Mouse (Mus musculus) bone marrow macrophage, adult 2 months (primary cell): Measurements from ENCODE around the gene Bysl.

Source experiments
- CTCF ChIP-seq: IDR thresholded peaks from 2 replicates; pipeline ENCODE4 v1.5.1; 2012; ENCODE audit warnings: low read depth, mild to moderate bottlenecking, low read length, moderate library complexity
- POLR2A ChIP-seq: IDR thresholded peaks from 2 replicates; pipeline ENCODE4 v1.6.1; 2012; ENCODE audit warnings: mild to moderate bottlenecking, low read depth, low read length, borderline replicate concordance

GRCm38 (mm10) chr17:47597261-47597660 lies 14.0 kb downstream of the Bysl start:
- no peak for TF ChIP-seq POLR2A
- TF ChIP-seq CTCF = no peak
